Mouse (Mus musculus): Measurements from ENCODE around the gene Ip6k1.
"Not testable (repeated sequence)": the region's sequence is repeated elsewhere in the genome, so short reads cannot be mapped to it uniquely, and the experiment has no call there.

The Ip6k1 gene

GRCm38 (mm10) chr9:107982681-107983346, 19.5 kb upstream of the Ip6k1 start, which contains the start of gene Gm20661:
Gm20661 (plus strand) TSS chr9:107983058.
- no peak for DNase-seq (ENCODE audit: low spot score in 2 of 2)

GRCm38 (mm10) chr9:107983421-107983890, 18.8 kb upstream of the Ip6k1 start:
- DNase-seq (ENCODE audit: low spot score in 2 of 2) = peak; percentile 53 to 76

DNA sequence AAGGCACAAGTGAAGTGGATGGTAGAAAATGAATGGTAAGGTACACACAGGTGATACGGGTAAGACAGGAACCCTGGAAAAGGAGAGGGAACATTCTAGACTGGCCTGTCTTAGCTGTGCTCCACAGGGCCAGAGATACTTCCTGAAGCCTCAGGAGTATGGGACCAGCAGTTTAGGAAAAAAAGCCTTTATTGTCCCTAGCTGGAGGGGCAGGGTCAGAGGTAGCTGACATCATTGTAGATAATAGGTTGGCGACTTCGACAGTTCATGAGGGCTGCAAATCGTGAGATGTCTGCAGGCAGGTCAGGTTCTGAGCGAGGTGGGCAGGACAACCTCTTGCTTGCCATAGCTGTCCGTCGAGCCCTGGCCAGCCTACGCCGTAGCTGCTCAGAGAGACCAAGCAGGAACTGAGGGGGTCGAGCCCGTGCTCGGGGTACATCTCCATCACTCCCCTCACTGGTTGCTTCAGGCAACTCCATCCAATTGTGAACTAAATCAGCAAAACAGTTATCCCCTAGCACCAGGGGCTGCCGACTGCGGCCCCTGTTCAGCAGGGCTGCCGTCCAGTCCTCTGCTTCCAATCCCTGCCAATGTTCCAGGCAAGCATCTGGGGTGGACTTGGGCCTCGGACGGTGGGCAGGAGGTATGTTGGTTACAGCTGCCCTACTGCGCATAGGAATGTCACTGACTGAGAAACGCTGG, 18.1 kb upstream of the Ip6k1 start:
- DNase-seq (ENCODE audit: low spot score in 2 of 2) = no peak

DNA sequence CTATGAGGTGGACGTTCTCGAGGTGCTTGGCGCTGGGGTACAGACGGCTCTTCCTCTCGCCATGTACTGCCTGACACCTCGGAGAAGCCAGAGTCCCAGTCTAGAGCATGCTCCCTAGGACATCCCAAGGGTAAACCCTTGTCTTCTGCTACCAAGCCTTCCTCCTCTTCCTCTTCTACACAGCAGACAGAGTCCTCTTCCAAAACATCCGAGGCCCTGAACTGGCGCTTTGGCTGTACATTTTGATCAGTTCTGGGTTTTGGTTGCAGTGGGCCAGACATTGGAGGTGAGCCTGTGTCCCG, 17.6 kb upstream of the Ip6k1 start:
- DNase-seq (ENCODE audit: low spot score in 2 of 2) = no peak

GRCm38 (mm10) chr9:107985131-107986119, 16.9 kb upstream of the Ip6k1 start, which contains the start of gene Inka1:
Inka1 (minus strand) TSS chr9:107985879.
- peak in 1 of 2 experiments; percentile 60 for DNase-seq (ENCODE audit: low spot score in 2 of 2)

DNA sequence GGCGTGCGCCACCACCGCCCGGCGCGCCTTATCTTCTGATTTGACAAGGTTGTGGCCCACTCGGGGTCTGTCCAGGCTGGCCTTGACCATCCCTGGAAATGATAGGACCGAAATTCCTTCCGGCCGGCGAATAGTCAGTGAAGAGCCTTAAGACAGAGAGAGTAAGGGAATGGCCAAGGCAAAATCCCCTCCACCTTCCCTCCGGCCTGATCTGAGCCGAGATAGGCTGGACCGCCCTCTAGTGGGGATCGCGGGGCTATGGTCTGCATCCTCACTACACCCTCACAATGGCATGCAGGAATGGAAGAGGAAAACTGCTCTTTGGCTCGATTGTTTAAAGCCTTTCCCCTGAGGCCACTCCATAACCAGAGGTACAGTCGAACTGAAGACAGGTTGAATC, 15.9 kb upstream of the Ip6k1 start:
- peak in 1 of 2 experiments; percentile 67 for DNase-seq (ENCODE audit: low spot score in 2 of 2)

GRCm38 (mm10) chr9:107987950-107988349, 14.4 kb upstream of the Ip6k1 start:
- no peak for DNase-seq (ENCODE audit: low spot score in 2 of 2)

GRCm38 (mm10) chr9:107992197-107992596, 10.1 kb upstream of the Ip6k1 start, which contains the start of gene Cdhr4:
Cdhr4 (plus strand) TSS chr9:107992497.
- no peak for DNase-seq (ENCODE audit: low spot score in 2 of 2)

GRCm38 (mm10) chr9:107993013-107993412, 9.3 kb upstream of the Ip6k1 start:
- DNase-seq (ENCODE audit: low spot score in 2 of 2) = no peak

DNA sequence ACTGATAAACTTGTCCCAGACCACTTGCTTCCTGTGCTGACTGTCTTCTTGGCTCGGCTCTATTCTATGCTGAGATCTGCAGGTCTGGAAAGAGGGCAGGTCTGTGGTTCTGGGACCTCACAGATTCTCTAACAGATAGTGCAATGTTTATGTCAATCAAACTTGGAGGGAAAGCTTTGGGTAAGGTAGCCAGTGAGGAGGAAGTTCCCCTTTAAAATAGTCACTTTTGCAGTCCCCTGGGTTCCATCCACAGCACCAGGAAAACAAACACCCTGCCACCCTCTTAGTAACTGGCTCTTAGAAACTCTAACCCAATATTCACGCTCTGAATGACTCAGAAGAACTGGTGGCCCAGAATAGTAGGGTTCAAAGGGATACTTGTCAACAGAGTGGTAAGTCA, 7.8 kb upstream of the Ip6k1 start:
- DNase-seq (ENCODE audit: low spot score in 2 of 2) = no peak

GRCm38 (mm10) chr9:107995513-107995912, 6.8 kb upstream of the Ip6k1 start:
- DNase-seq (ENCODE audit: low spot score in 2 of 2) = no peak

DNA sequence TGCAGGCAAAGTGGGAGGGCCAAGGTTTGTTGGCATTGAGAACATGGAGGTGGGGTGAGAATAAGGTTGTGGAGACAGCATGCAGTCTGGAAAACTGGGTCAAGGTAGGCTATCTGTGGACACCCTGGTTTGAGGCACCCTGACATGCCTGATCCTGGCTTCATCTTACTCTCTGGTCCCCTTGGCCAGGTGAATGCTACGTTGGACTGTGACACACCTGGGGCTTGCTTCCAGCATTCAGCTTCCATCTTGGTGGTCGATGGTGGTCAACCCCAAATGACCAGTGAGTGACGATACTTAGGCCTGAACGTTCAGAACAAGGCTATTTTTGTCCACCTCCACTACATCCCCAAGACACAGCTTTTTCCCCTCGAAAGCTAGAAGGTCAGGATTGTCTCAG, 6.3 kb upstream of the Ip6k1 start, which contains the start of gene Gm20662:
TSS of gene Gm20662 (plus strand) at position 301 of the 400 bp plus-strand sequence.
- no peak for DNase-seq (ENCODE audit: low spot score in 2 of 2)

DNA sequence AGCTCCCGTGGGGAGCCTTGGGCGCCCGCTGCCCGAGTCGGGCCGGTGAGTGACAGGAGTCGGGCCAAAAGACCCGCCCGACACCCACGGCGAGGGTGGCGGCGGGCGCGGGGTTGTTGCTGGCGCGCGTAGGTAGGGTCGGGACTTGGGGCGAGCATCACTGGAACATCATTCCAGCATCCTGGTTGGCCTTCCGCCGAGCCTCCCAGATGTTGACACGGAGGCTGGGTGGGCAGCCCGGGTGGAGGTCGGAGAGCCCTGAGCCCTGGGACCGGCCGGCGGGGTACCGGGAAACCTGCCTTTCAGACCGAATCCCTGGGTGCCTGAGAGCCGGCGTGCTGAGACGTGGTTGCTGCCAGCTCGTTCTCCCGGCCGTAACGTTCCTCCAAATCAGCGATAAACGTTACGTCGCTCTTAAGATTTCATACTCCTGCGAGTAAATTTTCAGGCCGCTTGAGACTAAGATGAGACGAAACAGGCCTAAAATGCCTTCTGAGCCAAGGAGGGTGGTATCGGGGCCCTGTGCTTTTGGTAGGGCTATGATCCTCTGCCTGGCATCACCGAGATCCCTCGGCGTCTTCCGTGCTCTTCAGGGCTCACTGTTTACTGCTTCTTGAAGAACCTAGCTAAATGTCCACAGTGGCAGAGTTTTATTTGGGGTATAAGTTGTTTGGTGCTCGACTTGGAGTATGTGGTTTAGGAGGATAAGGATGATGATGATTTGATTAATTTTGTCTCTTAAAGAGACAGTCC, 653 bp downstream of the Ip6k1 start:
- no peak for DNase-seq (ENCODE audit: low spot score in 2 of 2)

DNA sequence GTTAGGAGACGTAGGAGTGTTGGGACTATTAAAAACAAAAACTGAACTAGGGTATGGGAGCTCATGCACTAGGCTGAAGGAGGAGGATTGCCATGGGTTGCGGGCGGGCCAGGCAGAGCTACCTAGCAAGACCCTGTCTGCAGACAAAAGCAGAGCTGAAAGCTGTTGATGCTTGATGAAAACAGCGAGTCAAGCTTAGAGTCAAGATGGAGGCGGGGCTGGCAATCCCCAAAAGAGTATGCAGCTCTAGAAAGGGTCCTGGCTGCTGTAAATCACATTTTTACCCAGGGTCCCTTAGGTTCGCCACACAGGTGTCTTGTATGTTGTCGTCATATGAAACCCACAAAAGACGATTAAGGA, 1.2 kb downstream of the Ip6k1 start:
- DNase-seq (ENCODE audit: low spot score in 2 of 2) = no peak

GRCm38 (mm10) chr9:108008041-108008440, 5.7 kb downstream of the Ip6k1 start:
- no peak for DNase-seq (ENCODE audit: low spot score in 2 of 2)

- DNase-seq (ENCODE audit: low spot score in 2 of 2) = no peak
Measured at GRCm38 (mm10) chr9:108010385-108010784, 8.1 kb downstream of the Ip6k1 start.

DNA sequence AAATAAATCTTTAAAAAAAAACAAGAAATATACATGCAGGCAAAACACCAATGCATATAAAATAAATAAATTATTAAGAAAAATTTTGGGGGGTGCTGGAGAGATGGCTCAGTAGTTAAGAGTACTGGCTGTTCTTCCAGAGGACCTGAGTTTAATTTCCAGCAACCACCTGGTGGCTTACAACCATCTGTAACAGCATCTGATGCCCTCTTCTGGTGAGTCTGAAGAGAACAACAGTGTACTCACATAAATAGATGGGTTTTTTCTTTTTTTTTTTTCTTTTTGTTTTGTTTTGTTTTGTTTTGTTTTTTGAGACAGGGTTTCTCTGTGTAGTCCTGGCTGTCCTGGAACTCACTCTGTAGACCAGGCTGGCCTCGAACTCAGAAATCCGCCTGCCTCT, 11.3 kb downstream of the Ip6k1 start:
- DNase-seq (ENCODE audit: low spot score in 2 of 2) = not testable (repeated sequence)

DNA sequence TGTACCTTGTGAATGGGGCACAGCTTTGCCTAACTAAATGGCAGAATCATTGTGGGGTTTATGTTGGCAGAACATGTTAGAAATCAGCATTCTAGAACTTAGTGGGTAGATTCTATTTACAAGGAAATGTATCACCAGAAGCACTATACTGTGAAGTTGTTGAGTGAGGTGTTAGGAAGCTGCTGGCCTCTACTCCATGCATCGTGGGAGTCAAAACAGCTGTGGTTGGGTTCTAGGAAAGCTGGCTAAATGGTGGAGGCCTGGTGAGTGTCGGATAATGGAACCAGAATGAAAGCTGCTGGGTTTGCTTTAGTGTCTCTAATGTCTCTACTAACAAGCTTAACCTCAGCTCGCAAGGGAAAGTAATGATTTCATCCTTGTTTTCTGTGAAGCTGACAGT, 14.8 kb downstream of the Ip6k1 start:
- no peak for DNase-seq (ENCODE audit: low spot score in 2 of 2)

- no peak for DNase-seq (ENCODE audit: low spot score in 2 of 2)
Measured at GRCm38 (mm10) chr9:108020741-108021140, 18.4 kb downstream of the Ip6k1 start.

DNA sequence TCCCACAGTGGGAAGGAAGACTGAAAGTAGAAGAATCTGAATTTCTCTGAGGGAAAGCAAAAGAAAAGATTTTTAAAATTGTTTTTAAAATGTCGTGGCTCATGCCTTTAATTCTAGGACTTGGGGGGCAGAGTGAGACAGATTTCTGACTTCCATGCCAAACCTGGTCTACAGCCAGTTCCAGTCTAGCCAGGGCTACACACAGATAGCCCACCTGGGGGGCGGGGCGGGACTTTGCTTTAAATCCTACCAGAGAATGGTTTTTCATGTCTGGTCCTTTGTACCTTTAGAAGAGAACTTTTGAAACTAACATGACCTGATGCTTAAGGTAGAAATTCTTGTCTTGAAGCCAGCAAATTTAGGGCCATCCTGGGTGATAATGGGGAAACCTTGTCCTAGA, 20.9 kb downstream of the Ip6k1 start:
- no peak for DNase-seq (ENCODE audit: low spot score in 2 of 2)

DNA sequence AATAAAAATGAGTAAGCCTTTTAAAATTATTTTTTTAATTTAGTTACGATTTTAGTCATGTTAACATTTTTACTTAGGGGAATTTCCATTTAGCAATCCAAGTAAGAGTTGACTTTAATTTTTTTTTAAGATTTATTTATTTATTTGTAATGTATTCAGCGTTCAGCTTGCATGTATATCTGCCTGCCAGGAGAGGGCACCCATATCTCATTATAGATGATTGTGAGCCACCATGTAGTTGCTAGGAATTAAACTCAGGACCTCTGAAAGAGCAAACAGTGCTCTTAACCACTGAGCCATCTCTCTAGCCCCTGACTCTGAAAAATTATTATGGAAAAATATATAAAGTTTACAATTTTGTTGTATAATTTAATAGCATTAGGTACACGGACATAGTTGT, 24.3 kb downstream of the Ip6k1 start:
- DNase-seq (ENCODE audit: low spot score in 2 of 2) = no peak
